Mouse (Mus musculus) brain, embryonic 18.5 days (tissue): ENCODE measurements around the gene Bpnt1.
A peak's percentile ranks its signal among the peaks of the same experiment; 100 is the strongest.
"Not testable (repeated sequence)": the region's sequence is repeated elsewhere in the genome, so short reads cannot be mapped to it uniquely, and the experiment has no call there.

Experiments used
- DNase-seq: peaks from one replicate; pipeline ENCODE4 v3.0.0-alpha.2; 2012; ENCODE audit warnings: low read depth, low spot score

Bpnt1 gene

GRCm38 (mm10) chr1:185331983-185332430 is at the start of gene Bpnt1:
Bpnt1 (plus strand) TSS chr1:185332149.
- peak; percentile 82 for DNase-seq

GRCm38 (mm10) chr1:185282846-185283245 is 49.1 kb upstream of the Bpnt1 start:
- DNase-seq = no peak

GRCm38 (mm10) chr1:185283247-185283646 is 48.7 kb upstream of the Bpnt1 start:
- no peak for DNase-seq

- no peak for DNase-seq
Observed at GRCm38 (mm10) chr1:185284740-185285139, 47.2 kb upstream of the Bpnt1 start.

DNA sequence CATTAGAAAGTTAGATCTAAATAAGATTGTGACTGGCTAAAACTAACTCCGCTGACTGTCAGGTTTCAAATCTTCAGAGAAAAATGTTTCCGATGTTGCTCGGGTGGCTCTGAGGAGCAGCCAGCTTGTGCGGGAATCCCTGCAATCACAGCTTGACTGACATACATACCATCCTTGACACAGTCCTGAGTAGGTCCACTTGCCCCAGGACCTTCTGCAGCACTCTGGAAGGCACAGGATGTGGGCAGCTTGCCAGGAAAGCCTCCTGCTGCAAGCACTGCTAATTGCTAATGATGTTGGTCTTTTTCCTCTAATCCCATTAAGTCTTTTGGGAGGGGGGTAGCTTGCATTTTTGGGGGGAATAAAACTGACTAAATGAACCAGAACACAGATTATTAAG is 46.8 kb upstream of the Bpnt1 start:
- no peak for DNase-seq

GRCm38 (mm10) chr1:185287066-185287465 is 44.9 kb upstream of the Bpnt1 start:
- DNase-seq = no peak

DNA sequence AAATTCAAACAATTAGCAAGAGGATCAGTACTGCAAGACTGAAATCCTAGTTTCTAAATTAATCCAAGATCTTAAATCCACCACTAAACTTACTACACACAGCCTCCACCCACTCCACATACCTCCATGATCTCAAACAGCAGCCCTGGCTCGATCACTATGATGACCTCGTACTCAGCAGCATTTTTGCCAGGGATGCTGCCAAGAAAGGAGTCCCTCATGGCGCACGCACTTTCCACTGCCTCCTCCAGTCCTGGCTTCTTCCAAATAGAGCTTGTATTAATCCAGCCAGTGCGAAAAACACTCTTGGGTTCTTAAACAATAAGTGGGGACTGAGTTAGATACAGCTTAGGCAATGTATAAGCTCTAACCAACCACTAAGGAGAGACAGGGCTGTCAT is 42.7 kb upstream of the Bpnt1 start:
- no peak for DNase-seq

- no peak for DNase-seq
Observed at GRCm38 (mm10) chr1:185291336-185291735, 40.6 kb upstream of the Bpnt1 start.

DNA sequence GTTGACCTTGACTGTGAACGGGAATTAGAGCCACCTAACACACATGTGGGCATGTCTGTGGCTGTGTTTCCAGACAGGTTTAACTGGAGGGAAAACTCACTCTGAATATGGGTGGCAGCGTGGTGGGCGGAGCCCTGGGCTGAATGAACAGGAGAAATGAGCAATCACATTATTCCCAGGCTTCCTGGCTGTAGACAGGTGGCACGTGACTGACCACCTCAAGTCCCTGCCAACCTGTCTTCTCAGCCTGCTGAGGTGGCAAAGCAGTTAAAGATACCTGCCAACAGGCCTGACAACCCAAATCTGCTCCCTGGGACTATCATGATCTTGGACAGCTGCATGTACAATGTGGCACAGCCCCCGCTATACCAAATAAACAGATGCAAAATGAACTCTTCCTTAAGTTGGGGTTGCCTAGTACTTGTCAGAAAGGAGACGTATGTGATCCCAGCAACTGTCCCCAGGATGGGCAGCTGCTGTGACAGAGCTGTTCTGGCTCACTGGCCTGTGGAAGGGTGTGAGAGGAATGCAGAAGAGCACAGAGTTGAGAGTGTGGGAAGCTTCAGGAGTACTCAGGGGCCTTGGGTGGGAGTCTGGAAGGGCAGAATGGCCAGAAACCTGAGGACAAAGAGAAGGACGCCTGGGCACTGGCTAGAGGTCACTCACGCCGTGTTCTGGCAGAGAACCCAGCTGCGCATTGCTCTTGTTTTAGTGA is 39.1 kb upstream of the Bpnt1 start:
- no peak for DNase-seq

GRCm38 (mm10) chr1:185296850-185297249 is 35.1 kb upstream of the Bpnt1 start:
- DNase-seq = no peak

- no peak for DNase-seq
Observed at GRCm38 (mm10) chr1:185298496-185298895, 33.5 kb upstream of the Bpnt1 start.

DNA sequence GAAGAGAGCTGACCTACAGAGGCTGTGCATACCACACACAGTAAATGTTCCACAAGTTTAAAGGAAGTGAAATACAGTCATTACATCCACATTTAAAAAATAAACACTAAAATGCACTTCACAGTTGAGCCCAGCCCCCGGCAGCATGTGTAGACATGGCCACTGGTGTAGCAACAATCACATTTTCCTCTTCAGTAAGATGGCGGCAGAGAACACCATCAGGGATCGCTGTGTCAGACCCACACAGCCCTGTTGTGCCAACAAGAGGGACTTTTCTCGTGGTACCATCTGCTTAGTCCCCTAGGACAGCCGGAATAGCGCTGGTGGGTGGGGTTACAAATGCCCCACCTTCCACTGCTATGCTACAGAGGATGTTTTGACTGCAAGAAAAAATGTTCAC is 29.1 kb upstream of the Bpnt1 start:
- DNase-seq = no peak

DNA sequence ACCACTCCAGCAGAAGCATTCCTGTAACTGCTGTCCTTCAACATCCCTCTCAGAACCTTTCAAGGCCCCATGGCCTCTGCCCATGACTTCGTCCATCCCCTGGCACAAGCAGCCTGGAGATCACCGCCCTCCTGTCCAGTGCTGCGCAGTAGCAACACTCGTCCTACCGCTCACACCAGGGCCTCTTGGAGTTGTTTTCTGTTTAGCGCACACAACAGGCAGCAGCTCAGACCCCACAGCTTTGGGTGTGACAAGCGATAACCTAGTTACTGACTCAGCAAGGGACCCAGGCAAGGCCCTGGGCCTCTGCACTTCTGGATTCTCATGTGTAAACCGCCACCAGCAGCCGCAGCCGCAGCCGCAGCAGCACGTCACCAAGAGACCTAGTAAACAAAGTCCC is 25.1 kb upstream of the Bpnt1 start:
- no peak for DNase-seq

DNA sequence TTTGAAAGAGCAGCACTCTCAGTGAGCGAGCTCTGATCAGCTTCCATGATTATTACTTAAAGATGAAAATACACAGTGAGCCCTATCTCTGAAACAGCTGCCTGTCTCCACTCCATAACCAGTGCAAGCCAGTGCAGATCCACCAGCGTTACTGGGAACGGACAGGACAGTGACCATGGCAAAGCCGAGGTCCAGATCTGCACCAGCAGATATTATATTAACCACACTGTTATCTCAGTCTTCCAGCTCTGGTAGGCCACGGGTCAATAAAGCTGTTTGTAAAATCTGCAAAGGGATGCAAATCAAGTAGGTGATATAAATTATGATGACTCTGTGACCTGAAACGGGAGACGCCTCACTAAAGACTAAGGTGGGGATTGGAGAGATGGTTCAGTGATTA is 24.3 kb upstream of the Bpnt1 start:
- no peak for DNase-seq

- no peak for DNase-seq
Observed at GRCm38 (mm10) chr1:185308334-185308733, 23.6 kb upstream of the Bpnt1 start.

GRCm38 (mm10) chr1:185308908-185309307 is 23.0 kb upstream of the Bpnt1 start:
- no peak for DNase-seq

DNA sequence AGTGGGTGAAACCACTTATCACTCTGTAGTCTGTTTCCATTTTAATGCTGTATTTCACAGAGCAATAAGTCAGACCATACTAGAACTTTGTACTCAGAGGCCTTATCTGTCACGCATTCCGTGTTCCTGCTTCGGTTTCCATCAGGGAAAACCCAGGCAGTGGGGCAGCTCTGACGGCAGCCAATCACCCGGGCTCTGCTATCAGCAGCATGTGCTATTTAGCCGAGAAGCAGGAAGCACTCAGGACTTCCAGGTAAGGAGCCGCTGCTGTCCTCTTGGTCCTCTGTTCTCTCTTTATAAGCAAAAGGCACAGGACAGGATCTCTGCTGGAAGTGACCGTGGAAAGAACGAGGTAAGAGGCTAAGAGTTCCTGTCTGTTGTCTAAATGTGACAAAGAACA is 20.0 kb upstream of the Bpnt1 start:
- no peak for DNase-seq

GRCm38 (mm10) chr1:185314546-185314945 is 17.4 kb upstream of the Bpnt1 start:
- no peak for DNase-seq

DNA sequence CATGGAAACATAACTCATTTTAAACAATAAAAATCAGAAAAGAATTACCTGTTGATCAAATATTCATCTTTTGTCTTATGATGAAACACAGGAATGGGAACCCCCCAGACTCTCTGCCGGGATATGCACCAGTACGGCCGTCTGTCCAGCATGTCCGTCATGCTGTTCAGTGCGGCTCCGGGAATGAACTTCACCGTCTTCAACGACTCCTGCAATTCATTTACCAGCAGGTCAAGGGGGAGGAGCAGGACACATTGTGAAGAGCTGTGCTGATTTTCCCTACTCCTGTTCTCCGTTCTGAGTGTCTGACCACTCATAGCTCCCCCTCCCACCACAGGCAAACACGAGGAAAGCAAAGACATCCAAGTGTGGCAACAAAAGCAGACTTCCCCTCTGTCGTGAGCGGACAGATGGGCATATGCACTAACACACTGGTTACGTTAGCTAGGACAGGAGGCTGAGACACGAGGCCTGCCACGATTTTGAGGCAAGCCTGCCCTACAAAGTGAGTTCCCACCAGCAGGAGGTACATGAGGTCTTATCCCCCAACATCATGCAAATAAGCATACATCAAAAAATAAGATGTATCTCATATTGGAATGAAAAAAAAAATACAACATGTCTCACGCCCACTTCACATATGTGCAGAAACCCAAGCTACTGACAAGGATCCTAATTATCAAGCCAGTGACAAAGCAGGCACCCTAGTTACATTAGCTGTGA is 15.9 kb upstream of the Bpnt1 start:
- DNase-seq = no peak

GRCm38 (mm10) chr1:185327754-185328345 is 4.1 kb upstream of the Bpnt1 start:
- DNase-seq = not testable (repeated sequence)

DNA sequence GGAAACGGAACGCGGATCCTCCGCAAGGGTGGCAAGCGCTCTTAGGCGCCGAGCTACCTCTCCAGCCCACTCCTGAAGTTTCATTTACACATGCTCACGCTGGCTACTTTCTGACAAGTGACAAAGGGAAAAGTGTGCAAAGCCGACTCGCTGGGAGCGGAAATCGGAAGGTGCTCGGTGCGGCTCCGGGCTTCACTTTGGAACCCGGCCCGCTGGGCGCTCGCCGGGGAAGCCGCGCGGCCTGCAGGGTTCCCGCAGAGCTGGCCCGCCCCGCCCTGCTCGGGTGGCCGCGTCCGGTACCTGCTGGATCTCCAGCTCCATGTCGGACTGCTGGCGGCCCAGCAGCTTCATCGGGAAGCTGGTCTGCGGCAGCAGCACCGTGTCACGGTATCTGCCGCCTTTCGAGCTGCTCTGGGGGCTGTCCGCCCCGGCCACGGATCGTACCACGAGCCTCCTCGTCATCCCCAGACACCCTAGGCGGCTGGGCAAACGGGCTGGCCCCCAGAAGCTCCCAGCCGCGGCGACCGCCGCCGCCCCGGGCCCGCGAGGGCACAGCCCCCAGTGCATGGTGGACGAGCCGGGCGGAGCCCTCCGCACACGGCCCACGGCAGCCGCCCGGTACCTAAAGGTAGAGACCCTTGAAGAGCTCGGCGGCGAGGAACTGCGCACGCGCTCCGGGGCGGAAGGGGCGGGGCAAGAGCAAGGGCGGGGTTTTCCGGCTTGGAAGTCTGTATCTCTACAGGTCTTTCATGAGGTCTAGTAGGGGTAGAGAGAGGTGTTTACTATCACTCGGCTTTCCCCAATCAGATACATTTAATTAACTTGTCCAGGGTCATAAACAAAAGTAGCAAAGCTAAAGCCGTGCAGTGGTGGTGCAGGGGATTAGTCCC is 3.0 kb upstream of the Bpnt1 start, which contains the start of gene Iars2:
Iars2 (minus strand) TSS at position 676 of the 890 bp plus-strand sequence.
- peak; percentile 72 for DNase-seq

- DNase-seq = no peak
Observed at GRCm38 (mm10) chr1:185329851-185330250, 2.1 kb upstream of the Bpnt1 start.
